Comparison of ENCODE assay signal across 29 mouse cellular contexts in genomic region chr5:120700996-120701790, GRCm38 (mm10). TPM values are rescaled to one million over a fixed set of nuclear protein-coding genes. Genes with fewer than 3 reads are reported as not detected.
DNase-seq lines count a peak whose midpoint lies in the region; ATAC-seq and TF ChIP-seq lines count a peak whose summit lies in the region.
"Had no signal": no experiment of that assay in that cellular context is flagged by ENCODE, and none has a peak within 500 bp of the region (broad histone marks: within the 10 kb centered on the region; RNA-seq: fewer than 3 reads in every experiment).

No protein-coding gene starts in this region.

- no peaks in the 10 kb centered on the region for H3K27me3 ChIP-seq in hindbrain, postnatal 0 days (ENCODE audit: insufficient read depth, low read length)
- H3K27me3 ChIP-seq in hindbrain, embryonic 10.5 days (ENCODE audit: insufficient read depth, poor library complexity, severe bottlenecking): peaks cover 96% of the 10 kb centered on the region

- H3K9ac ChIP-seq in hindbrain, postnatal 0 days (replicated peaks; ENCODE audit: low read length): no peak overlapping the region
- H3K9ac ChIP-seq: forebrain, postnatal 0 days; heart, embryonic 13.5 days; hindbrain, embryonic 14.5 days; limb, embryonic 15.5 days; liver, embryonic 14.5 days; lung, embryonic 14.5 days; midbrain, embryonic 15.5 days; neural tube, embryonic 12.5 days had no signal

- H3K27ac ChIP-seq in hindbrain, postnatal 0 days: no peak overlapping the region
- H3K27ac ChIP-seq in hindbrain, embryonic 10.5 days: no peak overlapping the region
- H3K27ac ChIP-seq: heart, adult 2 months; heart, embryonic 13.5 days; hindbrain, embryonic 14.5 days; limb, embryonic 15.5 days; liver, embryonic 14.5 days; midbrain, embryonic 15.5 days; neural tube, embryonic 12.5 days had no signal

- WGBS in hindbrain, postnatal 0 days: 48% methylated on average over 9 of the region's 11 CpGs
- WGBS in hindbrain, embryonic 10.5 days: 62% methylated on average over 11 of the region's 11 CpGs

- DNase-seq in cerebellum, adult 11-12 months: peak; percentile 61
- DNase-seq in cerebellum, postnatal 36 days: no peak
- peak; percentile 48 for DNase-seq in hindbrain, postnatal 0 days (ENCODE audit: low spot score)
- DNase-seq in hindbrain, embryonic 10.5 days (ENCODE audit: low spot score): no peak
- peak; percentile 74 for DNase-seq in testis, postnatal 10 days (ENCODE audit: low spot score)
- no peak for DNase-seq in testis, postnatal 14 days (ENCODE audit: low spot score)
- DNase-seq in kidney, adult 9 months: no peak
- DNase-seq in kidney, postnatal 14 days: no peak
- DNase-seq: forebrain, postnatal 0 days; gastrocnemius, postnatal 36 days; heart, adult 2 months; heart, postnatal 14 days; kidney, adult 2 months; kidney, postnatal 10 days; layer of hippocampus, postnatal 36 days; lung, embryonic 14.5 days; lung, postnatal 36 days; retina, postnatal 1 day; thymus, adult 18-20 months; thymus, postnatal 36 days had no signal

- no peaks in the 10 kb centered on the region for H3K36me3 ChIP-seq in hindbrain, postnatal 0 days (ENCODE audit: insufficient read depth, low read length)
- H3K36me3 ChIP-seq in hindbrain, embryonic 10.5 days: no peaks in the 10 kb centered on the region
- H3K36me3 ChIP-seq: heart, embryonic 13.5 days; limb, embryonic 15.5 days; midbrain, embryonic 15.5 days; neural tube, embryonic 12.5 days had no signal

- no peaks in the 10 kb centered on the region for H3K9me3 ChIP-seq in hindbrain, postnatal 0 days (ENCODE audit: low read length)
- no peaks in the 10 kb centered on the region for H3K9me3 ChIP-seq in hindbrain, embryonic 10.5 days
- H3K9me3 ChIP-seq: heart, embryonic 13.5 days; limb, embryonic 15.5 days; megakaryocyte, embryonic 14.5 days; midbrain, embryonic 15.5 days; neural tube, embryonic 12.5 days had no signal

- H3K4me2 ChIP-seq in hindbrain, postnatal 0 days (ENCODE audit: low read depth, low read length): no peak overlapping the region
- H3K4me2 ChIP-seq: heart, embryonic 13.5 days; hindbrain, embryonic 14.5 days; limb, embryonic 15.5 days; lung, embryonic 14.5 days; midbrain, embryonic 15.5 days; neural tube, embryonic 12.5 days had no signal

- ATAC-seq in hindbrain, postnatal 0 days: no peak
- ATAC-seq: CD4-positive, CD25-positive, alpha-beta regulatory T cell, adult 4 months; forebrain, postnatal 0 days; midbrain, embryonic 15.5 days had no signal

- TF ChIP-seq CTCF in hindbrain, postnatal 0 days (IDR thresholded peaks at IDR 0.05; ENCODE audit: low read depth): no peak

- H3K4me1 ChIP-seq in hindbrain, postnatal 0 days (ENCODE audit: insufficient read depth, low read length): peaks cover 28% of the 10 kb centered on the region
- H3K4me1 ChIP-seq in hindbrain, embryonic 10.5 days (replicated peaks): peaks cover 46% of the 10 kb centered on the region
- H3K4me1 ChIP-seq: heart, embryonic 13.5 days; megakaryocyte, embryonic 14.5 days had no signal

- H3K4me3 ChIP-seq in hindbrain, postnatal 0 days (ENCODE audit: low read length): no peak overlapping the region
- H3K4me3 ChIP-seq in hindbrain, embryonic 10.5 days: no peak overlapping the region
- H3K4me3 ChIP-seq: heart, adult 2 months; heart, embryonic 13.5 days; limb, embryonic 15.5 days; midbrain, embryonic 15.5 days; neural tube, embryonic 12.5 days had no signal

RNA-seq across cellular contexts. Expression of gene Dtx1, which starts 10.5 kb away (rescaled TPM):
- total RNA-seq in hindbrain, postnatal 0 days (2014; rRNA removed): 230 and 246 TPM in 2 replicates
- polyA plus RNA-seq in hindbrain, postnatal 0 days (2015; fragmentation: Nextera tagmentation; extraction: Ambion mirVana): 51.4 and 52.9 TPM in 2 replicates
- 1.7 and 5.8 TPM in 2 replicates for polyA plus RNA-seq in hindbrain, embryonic 10.5 days (2016; fragmentation: Nextera tagmentation; extraction: Ambion mirVana)

RNA-seq across cellular contexts. Expression of gene Oas2, which starts 48.5 kb away (rescaled TPM):
- 0.43 and 1.3 TPM in 2 replicates for total RNA-seq in hindbrain, postnatal 0 days (2014; rRNA removed)
- polyA plus RNA-seq in hindbrain, postnatal 0 days (2015; fragmentation: Nextera tagmentation; extraction: Ambion mirVana): 0.24 and 0.45 TPM in 2 replicates
- polyA plus RNA-seq in hindbrain, embryonic 10.5 days (2016; fragmentation: Nextera tagmentation; extraction: Ambion mirVana): 0.06 and 0.10 TPM in 2 replicates

RNA-seq across cellular contexts. Expression of gene Rasal1, which starts 52.6 kb away (rescaled TPM):
- total RNA-seq in hindbrain, postnatal 0 days (2014; rRNA removed): 3.9 and 8.2 TPM in 2 replicates
- polyA plus RNA-seq in hindbrain, postnatal 0 days (2015; fragmentation: Nextera tagmentation; extraction: Ambion mirVana): 3.2 and 4.7 TPM in 2 replicates
- polyA plus RNA-seq in hindbrain, embryonic 10.5 days (2016; fragmentation: Nextera tagmentation; extraction: Ambion mirVana): 0.13 and 0.15 TPM in 2 replicates
- total RNA-seq: gastrocnemius, postnatal 36 days; heart, adult 2 months had no signal
- polyA plus RNA-seq: forebrain, embryonic 11.5 days; lung, embryonic 14.5 days had no signal

Comparison
In these comparisons a context has a peak if more than half of its experiments do, and no peak if none do; other contexts are left out.
1. DNase-seq: peak in cerebellum, adult 11-12 months (single experiment), hindbrain, postnatal 0 days (single experiment) and testis, postnatal 10 days (single experiment); none in cerebellum, postnatal 36 days (0 of 2), hindbrain, embryonic 10.5 days (single experiment), testis, postnatal 14 days (single experiment), kidney, adult 9 months (single experiment) and kidney, postnatal 14 days (single experiment).